Mouse (Mus musculus) ES-Bruce4 (cell line): ENCODE results near the gene Tnfsf4.

Source experiments
- CTCF ChIP-seq: IDR thresholded peaks from one replicate; pipeline ENCODE4 v1.8.1; 2011; ENCODE audit warnings: low read depth, low read length
- POLR2A ChIP-seq: IDR thresholded peaks from one replicate; pipeline ENCODE4 v1.8.1; 2011; ENCODE audit warnings: low read length; ENCODE audit not compliant: insufficient read depth

DNA sequence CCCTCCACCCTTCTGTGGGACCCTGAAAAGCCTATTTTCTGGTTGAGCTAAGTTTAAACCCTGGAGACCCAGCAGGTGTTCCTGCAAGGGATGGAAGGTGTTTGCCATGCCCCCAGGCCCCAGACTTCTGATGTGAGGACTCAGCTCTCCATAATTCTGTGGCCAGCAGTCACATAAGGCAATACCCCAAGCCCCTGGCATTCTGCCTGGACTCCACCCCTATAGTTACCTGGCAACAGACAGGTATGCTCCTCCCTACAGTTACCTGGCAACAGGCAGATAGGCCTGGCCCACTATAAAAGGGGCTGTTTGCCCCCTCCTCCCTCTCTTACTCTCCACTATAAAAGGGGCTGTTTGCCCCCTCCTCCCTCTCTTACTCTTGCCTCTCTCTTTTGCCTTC, 24.7 kb downstream of the Tnfsf4 start:
- TF ChIP-seq CTCF (no peak), POLR2A (no peak)
